Mouse (Mus musculus) bone marrow macrophage, adult 2 months (primary cell): Measurements from ENCODE around the gene Ftsj1.

Experiments used
- CTCF ChIP-seq: IDR thresholded peaks from 2 replicates; pipeline ENCODE4 v1.5.1; 2012; ENCODE audit warnings: low read depth, mild to moderate bottlenecking, low read length, moderate library complexity
- POLR2A ChIP-seq: IDR thresholded peaks from 2 replicates; pipeline ENCODE4 v1.6.1; 2012; ENCODE audit warnings: mild to moderate bottlenecking, low read depth, low read length, borderline replicate concordance

- TF ChIP-seq CTCF, result no peak
- TF ChIP-seq POLR2A, result no peak
Measured at GRCm38 (mm10) chrX:8218114-8218513, 34.1 kb downstream of the Ftsj1 start.
